Mouse (Mus musculus) bone marrow, adult 2 months (tissue): Measurements from ENCODE around the gene Gm29133.

ENCODE experiments used
- CTCF ChIP-seq: fragments of 200-500 bp; IDR thresholded peaks from 2 replicates; pipeline ENCODE4 v1.5.1; 2011; ENCODE audit warnings: low read length, control low read depth; ENCODE audit not compliant: control insufficient read depth, insufficient read depth
- POLR2A ChIP-seq: fragments of 200-500 bp; IDR thresholded peaks from 2 replicates; pipeline ENCODE4 v1.6.1; 2011; ENCODE audit warnings: low read depth, mild to moderate bottlenecking, control low read depth, low read length, borderline replicate concordance; ENCODE audit not compliant: control insufficient read depth

DNA sequence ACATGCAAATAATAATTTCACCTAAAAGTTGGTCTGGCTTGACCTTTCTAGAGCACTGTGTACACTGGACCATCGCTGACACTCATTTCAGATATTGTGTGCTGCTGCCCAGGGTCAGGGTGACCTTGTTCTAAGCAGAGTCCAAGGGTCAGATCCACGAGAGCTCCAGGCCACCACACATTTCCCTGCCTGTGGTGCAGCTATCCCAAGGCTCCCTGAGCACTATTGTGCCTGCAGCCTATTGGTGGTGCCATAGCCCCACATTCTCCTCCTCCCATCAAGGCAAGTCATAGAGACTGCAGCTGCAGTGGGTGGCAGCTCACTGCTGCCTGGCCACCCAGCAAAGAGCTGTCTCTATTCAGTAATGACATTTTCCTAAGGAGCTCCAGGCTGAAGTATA is 2.7 kb upstream of the Gm29133 start:
- 0 out of 2 replicates have a peak, but pooled peaks have one; percentile 3 for TF ChIP-seq CTCF
- no peak for TF ChIP-seq POLR2A
